9 mouse cellular contexts compared by ENCODE assay signal in the genomic region with DNA sequence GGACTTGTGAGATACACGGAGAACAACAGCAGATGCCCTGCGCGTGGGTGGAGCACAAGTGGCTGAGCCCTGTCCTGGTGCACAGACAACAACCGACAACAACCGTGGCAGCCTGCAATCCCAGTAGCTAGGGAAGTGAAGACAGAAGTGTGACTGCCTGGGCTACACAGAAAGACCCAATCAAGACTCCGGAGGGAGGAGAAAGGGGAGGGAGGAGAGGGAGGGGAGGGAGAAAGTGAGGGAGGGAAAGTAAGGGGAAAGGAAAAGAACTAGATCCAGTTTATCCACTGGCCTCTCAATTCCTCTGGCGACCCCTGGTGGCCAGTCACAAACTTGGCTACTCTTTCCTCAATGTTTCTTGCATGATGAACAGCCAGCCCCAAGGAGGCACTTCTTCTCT. TPM values are rescaled to one million over a fixed set of nuclear protein-coding genes. Genes with fewer than 3 reads are reported as not detected.
A peak's percentile ranks its signal among the peaks of the same experiment; 100 is the strongest.
DNase-seq lines count a peak whose midpoint lies in the region; ATAC-seq lines count a peak whose summit lies in the region.
"Had no signal": no experiment of that assay in that cellular context is flagged by ENCODE, and none has a peak within 500 bp of the region (broad histone marks: within the 10 kb centered on the region; RNA-seq: fewer than 3 reads in every experiment).

No protein-coding gene starts in this region.

- no peak overlapping the region for H3K27ac ChIP-seq in hindbrain, embryonic 11.5 days (ENCODE audit: low read depth, low read length)

- DNase-seq in Muller cell, postnatal 12 days (ENCODE audit: inconsistent ontology term) = peak; percentile 91
- peak; percentile 75 for DNase-seq in cerebellum, adult 8-10 months
- peak; percentile 18 to 86 for DNase-seq in frontal cortex, adult 2 months (ENCODE audit: extremely low spot score in 1 of 2, low spot score in 1 of 2)
- DNase-seq in hindbrain, embryonic 11.5 days (ENCODE audit: low spot score) = peak; percentile 92
- DNase-seq in layer of hippocampus, postnatal 10 days (ENCODE audit: low spot score in 2 of 2) = peak; percentile 86
- peak; percentile 92 for DNase-seq in lung, postnatal 10 days
- peak; percentile 75 for DNase-seq in right cerebral cortex, adult 18-20 months
- peak; percentile 86 for DNase-seq in urinary bladder, postnatal 14 days (ENCODE audit: low spot score)

- H3K4me1 ChIP-seq in hindbrain, embryonic 11.5 days (replicated peaks; ENCODE audit: control insufficient read depth, insufficient read depth, low read length) = no peaks in the 10 kb centered on the region

- H3K27me3 ChIP-seq in hindbrain, embryonic 11.5 days (ENCODE audit: control insufficient read depth, insufficient read depth, low read length) = no peaks in the 10 kb centered on the region

- no peaks in the 10 kb centered on the region for H3K9me3 ChIP-seq in hindbrain, embryonic 11.5 days (ENCODE audit: control insufficient read depth, low read length)

- 22% methylated on average over 7 of the region's 7 CpGs for WGBS in hindbrain, embryonic 11.5 days

- 0 out of 2 replicates have a peak overlapping the region, but pooled peaks have one; percentile 14 for H3K4me2 ChIP-seq in hindbrain, embryonic 11.5 days (replicated peaks; ENCODE audit: low read depth, low read length)

- no peak overlapping the region for H3K9ac ChIP-seq in hindbrain, embryonic 11.5 days (ENCODE audit: low read depth, low read length)

- no peaks in the 10 kb centered on the region for H3K36me3 ChIP-seq in hindbrain, embryonic 11.5 days (ENCODE audit: control insufficient read depth, insufficient read depth, low read length)

- H3K4me3 ChIP-seq in hindbrain, embryonic 11.5 days (ENCODE audit: low read depth, low read length) = no peak overlapping the region

- ATAC-seq in hindbrain, embryonic 11.5 days (ENCODE audit: low FRiP score) = peak; percentile 47; the same call in 1 of the 2 replicates

RNA-seq across cellular contexts. Expression of gene Cpvl, which starts 20.1 kb away (rescaled TPM):
- not detected in 2 replicates for polyA plus RNA-seq in frontal cortex, adult 2 months (2012; rRNA removed)
- 0.11 and 0.13 TPM in 2 replicates for polyA plus RNA-seq in hindbrain, embryonic 11.5 days (2014; fragmentation: Nextera tagmentation; extraction: Ambion mirVana)
- total RNA-seq in layer of hippocampus, postnatal 10 days (2021) = not detected
- polyA plus RNA-seq: liver, embryonic 16.5 days had no signal
